Comparison of ENCODE assay signal across 8 mouse cellular contexts in genomic region chr5:65731173-65732007, GRCm38 (mm10). TPM values are rescaled to one million over a fixed set of nuclear protein-coding genes. Genes with fewer than 3 reads are reported as not detected.
A peak's percentile ranks its signal among the peaks of the same experiment; 100 is the strongest.
DNase-seq lines count a peak whose midpoint lies in the region; ATAC-seq and TF ChIP-seq lines count a peak whose summit lies in the region.

No protein-coding gene starts in this region.

- no peak overlapping the region for H3K4me3 ChIP-seq in kidney, embryonic 14.5 days (ENCODE audit: low read length)
- H3K4me3 ChIP-seq in forebrain, postnatal 0 days (ENCODE audit: low read depth, low read length): no peak overlapping the region
- H3K4me3 ChIP-seq in midbrain, embryonic 15.5 days: no peak overlapping the region

- H3K9me3 ChIP-seq in kidney, embryonic 14.5 days (ENCODE audit: control insufficient read depth, low read length): no peaks in the 10 kb centered on the region
- H3K9me3 ChIP-seq in forebrain, postnatal 0 days (ENCODE audit: low read length): no peaks in the 10 kb centered on the region
- H3K9me3 ChIP-seq in midbrain, embryonic 15.5 days: no peaks in the 10 kb centered on the region

- H3K9ac ChIP-seq in kidney, embryonic 14.5 days (ENCODE audit: low read depth, low read length): no peak overlapping the region
- no peak overlapping the region for H3K9ac ChIP-seq in forebrain, postnatal 0 days
- H3K9ac ChIP-seq in midbrain, embryonic 15.5 days: no peak overlapping the region

- H3K4me1 ChIP-seq in kidney, embryonic 14.5 days (ENCODE audit: control insufficient read depth, insufficient read depth, low read length): no peaks in the 10 kb centered on the region
- H3K4me1 ChIP-seq in forebrain, postnatal 0 days (ENCODE audit: insufficient read depth): no peaks in the 10 kb centered on the region
- H3K4me1 ChIP-seq in midbrain, embryonic 15.5 days: no peaks in the 10 kb centered on the region

- ATAC-seq in kidney, embryonic 14.5 days (ENCODE audit: low FRiP score, low TSS enrichment): 0 out of 2 replicates have a peak, but pooled peaks have one; percentile 49
- ATAC-seq in forebrain, postnatal 0 days: no peak
- ATAC-seq in midbrain, embryonic 15.5 days (replicated peaks): no peak

- H3K4me2 ChIP-seq in kidney, embryonic 14.5 days (replicated peaks; ENCODE audit: low read depth, low read length): no peak overlapping the region
- H3K4me2 ChIP-seq in forebrain, postnatal 0 days (ENCODE audit: low read depth): no peak overlapping the region
- H3K4me2 ChIP-seq in midbrain, embryonic 15.5 days: no peak overlapping the region

- intact Hi-C loops in gastrocnemius, postnatal 14 days (cut with DNase I; ENCODE audit: low total_unique reads): no loop called here

- peak; percentile 44 for DNase-seq in embryo, embryonic 10 days (ENCODE audit: low spot score)
- DNase-seq in embryo, embryonic 9.5 days (ENCODE audit: extremely low spot score): no peak
- DNase-seq in gastrocnemius, postnatal 14 days: peak; percentile 30
- DNase-seq in lung, postnatal 25 days (ENCODE audit: low spot score): peak; percentile 65
- no peak for DNase-seq in layer of hippocampus, adult 8-10 months (ENCODE audit: low spot score in 2 of 2)
- no peak for DNase-seq in forebrain, postnatal 0 days

- no peak overlapping the region for H3K27ac ChIP-seq in kidney, embryonic 14.5 days (ENCODE audit: low read depth, low read length)
- no peak overlapping the region for H3K27ac ChIP-seq in forebrain, postnatal 0 days (ENCODE audit: low read depth, low read length)
- H3K27ac ChIP-seq in midbrain, embryonic 15.5 days: no peak overlapping the region

- WGBS in kidney, embryonic 14.5 days: 57% methylated on average over 9 of the region's 9 CpGs
- WGBS in forebrain, postnatal 0 days: 47% methylated on average over 9 of the region's 9 CpGs
- 47% methylated on average over 9 of the region's 9 CpGs for WGBS in midbrain, embryonic 15.5 days

- no peaks in the 10 kb centered on the region for H3K36me3 ChIP-seq in kidney, embryonic 14.5 days (ENCODE audit: control insufficient read depth, insufficient read depth, low read length)
- no peaks in the 10 kb centered on the region for H3K36me3 ChIP-seq in forebrain, postnatal 0 days (ENCODE audit: insufficient read depth)
- H3K36me3 ChIP-seq in midbrain, embryonic 15.5 days (replicated peaks): no peaks in the 10 kb centered on the region

- TF ChIP-seq CTCF in forebrain, postnatal 0 days (IDR thresholded peaks at IDR 0.05; ENCODE audit: low read depth): no peak

- H3K27me3 ChIP-seq in kidney, embryonic 14.5 days (ENCODE audit: control insufficient read depth, insufficient read depth, low read length): no peaks in the 10 kb centered on the region
- no peaks in the 10 kb centered on the region for H3K27me3 ChIP-seq in forebrain, postnatal 0 days (ENCODE audit: insufficient read depth, low read length)
- no peaks in the 10 kb centered on the region for H3K27me3 ChIP-seq in midbrain, embryonic 15.5 days (replicated peaks)

RNA-seq across cellular contexts. Expression of gene N4bp2, which starts 31.9 kb away (rescaled TPM):
- 10 to 100 TPM; 14.4 to 16.3 TPM for total RNA-seq in gastrocnemius, postnatal 14 days (2021)
- polyA plus RNA-seq in kidney, embryonic 14.5 days (2014; fragmentation: Nextera tagmentation; extraction: Ambion mirVana): 34.1 and 57.3 TPM in 2 replicates
- 10 to 100 TPM in 2 of 4 experiments, 1 to 10 TPM in 2; 9.2 to 12.1 (median 10.0) TPM for total RNA-seq in layer of hippocampus, adult 8-10 months (2022)
- total RNA-seq in forebrain, postnatal 0 days (2014; rRNA removed): 27.4 and 37.7 TPM in 2 replicates
- 5.5 and 8.6 TPM in 2 replicates for polyA plus RNA-seq in forebrain, postnatal 0 days (2015; fragmentation: Nextera tagmentation; extraction: Ambion mirVana)
- polyA plus RNA-seq in midbrain, embryonic 15.5 days (2015; fragmentation: Nextera tagmentation; extraction: Ambion mirVana): 17.8 and 20.5 TPM in 2 replicates

RNA-seq across cellular contexts. Expression of gene Pds5a, which starts 33.3 kb away (rescaled TPM):
- total RNA-seq in gastrocnemius, postnatal 14 days (2021): 10 to 100 TPM; 40.6 to 42.9 TPM
- polyA plus RNA-seq in kidney, embryonic 14.5 days (2014; fragmentation: Nextera tagmentation; extraction: Ambion mirVana): 64.5 and 112 TPM in 2 replicates
- 100 to 1,000 TPM in 1 of 4 experiments, 10 to 100 TPM in 3; 77.7 to 101 (median 85.5) TPM for total RNA-seq in layer of hippocampus, adult 8-10 months (2022)
- 84.2 and 87.5 TPM in 2 replicates for total RNA-seq in forebrain, postnatal 0 days (2014; rRNA removed)
- polyA plus RNA-seq in forebrain, postnatal 0 days (2015; fragmentation: Nextera tagmentation; extraction: Ambion mirVana): 15.5 and 23.0 TPM in 2 replicates
- polyA plus RNA-seq in midbrain, embryonic 15.5 days (2015; fragmentation: Nextera tagmentation; extraction: Ambion mirVana): 45.1 and 46.0 TPM in 2 replicates

Comparison
In these comparisons a context has a peak if more than half of its experiments do, and no peak if none do; other contexts are left out.
1. DNase-seq: peak in embryo, embryonic 10 days (single experiment), gastrocnemius, postnatal 14 days (single experiment) and lung, postnatal 25 days (single experiment); none in embryo, embryonic 9.5 days (single experiment), layer of hippocampus, adult 8-10 months (0 of 2) and forebrain, postnatal 0 days (single experiment).